8 mouse cellular contexts compared by ENCODE assay signal in genomic region chr1:89930551-89930950, GRCm38 (mm10). TPM values are rescaled to one million over a fixed set of nuclear protein-coding genes. Genes with fewer than 3 reads are reported as not detected.
DNase-seq lines count a peak whose midpoint lies in the region; ATAC-seq and TF ChIP-seq lines count a peak whose summit lies in the region.

No protein-coding gene starts in this region.

- peak overlapping the region; percentile 54 for H3K4me3 ChIP-seq in heart, embryonic 11.5 days (ENCODE audit: low read depth, low read length)
- peak overlapping the region; percentile 91 for H3K4me3 ChIP-seq in E14TG2a.4 (replicated peaks; ENCODE audit: low read length)
- peak overlapping the region; percentile 42 for H3K4me3 ChIP-seq in forebrain, embryonic 13.5 days
- peak overlapping the region; percentile 50 for H3K4me3 ChIP-seq in liver, embryonic 13.5 days (replicated peaks)

- no peak for ATAC-seq in heart, embryonic 11.5 days (replicated peaks; ENCODE audit: insufficient number of reproducible peaks, low FRiP score, low TSS enrichment)
- ATAC-seq in forebrain, embryonic 13.5 days: peak; percentile 31
- no peak for ATAC-seq in liver, embryonic 13.5 days (ENCODE audit: low read depth)

- under 1% methylated on average over 44 of the region's 45 CpGs for WGBS in heart, embryonic 11.5 days (ENCODE audit: insufficient replicate concordance)
- under 1% methylated on average over 45 of the region's 45 CpGs for WGBS in forebrain, embryonic 13.5 days
- under 1% methylated on average over 44 of the region's 45 CpGs for WGBS in liver, embryonic 13.5 days (ENCODE audit: insufficient replicate concordance)

- no peak for DNase-seq in heart, postnatal 14 days
- no peak for DNase-seq in liver, embryonic 13.5 days
- no peak for DNase-seq in urinary bladder, adult 2 months (ENCODE audit: low spot score)
- DNase-seq in urinary bladder, postnatal 10 days (ENCODE audit: low spot score): no peak
- no peak for DNase-seq in ovary, adult 18-20 months (ENCODE audit: low spot score)

- H3K9me3 ChIP-seq in heart, embryonic 11.5 days (replicated peaks; ENCODE audit: control insufficient read depth, low read length): no peaks in the 10 kb centered on the region
- H3K9me3 ChIP-seq in E14TG2a.4 (ENCODE audit: low read length): no peaks in the 10 kb centered on the region
- no peaks in the 10 kb centered on the region for H3K9me3 ChIP-seq in forebrain, embryonic 13.5 days (replicated peaks)
- no peaks in the 10 kb centered on the region for H3K9me3 ChIP-seq in liver, embryonic 13.5 days (replicated peaks)

- no peak overlapping the region for H3K27ac ChIP-seq in heart, embryonic 11.5 days (ENCODE audit: low read depth, low read length)
- peak overlapping the region; percentile 61 for H3K27ac ChIP-seq in forebrain, embryonic 13.5 days
- no peak overlapping the region for H3K27ac ChIP-seq in liver, embryonic 13.5 days

- peak overlapping the region; percentile 34; the same call in 1 of the 2 replicates for H3K9ac ChIP-seq in heart, embryonic 11.5 days (ENCODE audit: low read depth, low read length)
- peak overlapping the region; percentile 60 for H3K9ac ChIP-seq in forebrain, embryonic 13.5 days
- H3K9ac ChIP-seq in liver, embryonic 13.5 days: peak overlapping the region; percentile 22; the same call in 1 of the 2 replicates

- H3K36me3 ChIP-seq in heart, embryonic 11.5 days (ENCODE audit: control insufficient read depth, insufficient read depth, low read length): no peaks in the 10 kb centered on the region
- peaks cover 38% of the 10 kb centered on the region for H3K36me3 ChIP-seq in E14TG2a.4 (ENCODE audit: insufficient read depth, low read length)
- H3K36me3 ChIP-seq in forebrain, embryonic 13.5 days (ENCODE audit: poor library complexity, severe bottlenecking): no peaks in the 10 kb centered on the region
- no peaks in the 10 kb centered on the region for H3K36me3 ChIP-seq in liver, embryonic 13.5 days

- H3K27me3 ChIP-seq in heart, embryonic 11.5 days (ENCODE audit: control insufficient read depth, insufficient read depth, low read length): peaks cover 96% of the 10 kb centered on the region
- H3K27me3 ChIP-seq in E14TG2a.4 (ENCODE audit: insufficient read depth, low read length): peaks cover 69% of the 10 kb centered on the region
- peaks cover 100% of the 10 kb centered on the region for H3K27me3 ChIP-seq in forebrain, embryonic 13.5 days
- H3K27me3 ChIP-seq in liver, embryonic 13.5 days: peaks cover 100% of the 10 kb centered on the region

- intact Hi-C loops in heart, postnatal 14 days (cut with DNase I): no loop called here

- H3K4me1 ChIP-seq in heart, embryonic 11.5 days (ENCODE audit: control insufficient read depth, insufficient read depth, low read length): peaks cover 27% of the 10 kb centered on the region
- peaks cover 86% of the 10 kb centered on the region for H3K4me1 ChIP-seq in E14TG2a.4 (replicated peaks; ENCODE audit: low read depth, low read length)
- peaks cover 75% of the 10 kb centered on the region for H3K4me1 ChIP-seq in forebrain, embryonic 13.5 days
- H3K4me1 ChIP-seq in liver, embryonic 13.5 days (replicated peaks): peaks cover 25% of the 10 kb centered on the region

- peak overlapping the region; percentile 86 for H3K4me2 ChIP-seq in heart, embryonic 11.5 days
- peak overlapping the region; percentile 63 for H3K4me2 ChIP-seq in forebrain, embryonic 13.5 days
- peak overlapping the region; percentile 67 for H3K4me2 ChIP-seq in liver, embryonic 13.5 days

- TF ChIP-seq CTCF in E14TG2a.4 (conservative IDR thresholded peaks at IDR 0.05; ENCODE audit: low read length): no peak

RNA-seq across cellular contexts. Expression of gene Gbx2, which starts 0.4 kb away (rescaled TPM):
- polyA plus RNA-seq in heart, embryonic 11.5 days (2014; fragmentation: Nextera tagmentation; extraction: Ambion mirVana): 0.17 and 0.39 TPM in 2 replicates
- total RNA-seq in heart, postnatal 14 days (2021): not detected
- polyA plus RNA-seq in forebrain, embryonic 13.5 days (2015; fragmentation: Nextera tagmentation; extraction: Ambion mirVana): 18.7 and 29.4 TPM in 2 replicates
- polyA plus RNA-seq in liver, embryonic 13.5 days (2015; fragmentation: Nextera tagmentation; extraction: Ambion mirVana): 1.1 and 1.5 TPM in 2 replicates
- not detected in 2 replicates for polyA plus RNA-seq in urinary bladder, adult 2 months (2012; rRNA removed)
